Mouse (Mus musculus) embryonic facial prominence, embryonic 15.5 days (tissue): Measurements from ENCODE around the gene Traf4. TPM values are rescaled to one million over a fixed set of nuclear protein-coding genes. Genes with fewer than 3 reads are reported as not detected.
"Not testable (repeated sequence)": the region's sequence is repeated elsewhere in the genome, so short reads cannot be mapped to it uniquely, and the experiment has no call there.

ENCODE experiments used
- ATAC-seq: fragments of 200-750 bp; cut with Nextera tagmentation; 2 replicates; pipeline ENCODE4 v1.8.0; 2017; ENCODE audit warnings: low read depth, moderate TSS enrichment; ENCODE audit not compliant: insufficient number of reproducible peaks, low FRiP score, low TSS enrichment
- H3K27ac ChIP-seq: fragments of 300-500 bp; sonication (generic); replicated peaks from 2 replicates; pipeline ENCODE4 v1.5.1; 2015; ENCODE audit warnings: mild to moderate bottlenecking, inconsistent platforms
- H3K27me3 ChIP-seq: fragments of 300-500 bp; sonication (generic); 2 replicates; pipeline ENCODE4 v1.6.1; 2015; ENCODE audit warnings: inconsistent platforms
- H3K36me3 ChIP-seq: fragments of 300-500 bp; sonication (generic); 2 replicates; pipeline ENCODE4 v1.6.1; 2015; ENCODE audit warnings: mild to moderate bottlenecking, inconsistent platforms
- H3K4me1 ChIP-seq: fragments of 300-500 bp; sonication (generic); 2 replicates; pipeline ENCODE4 v1.6.1; 2015; ENCODE audit warnings: inconsistent platforms
- H3K4me2 ChIP-seq: fragments of 300-500 bp; sonication (generic); replicated peaks from 2 replicates; pipeline ENCODE4 v1.6.1; 2015; ENCODE audit warnings: mild to moderate bottlenecking, inconsistent platforms
- H3K4me3 ChIP-seq: fragments of 300-500 bp; sonication (generic); replicated peaks from 2 replicates; pipeline ENCODE4 v1.5.1; 2015; ENCODE audit warnings: mild to moderate bottlenecking, inconsistent platforms
- H3K9ac ChIP-seq: fragments of 300-500 bp; sonication (generic); 2 replicates; pipeline ENCODE4 v1.6.1; 2015; ENCODE audit warnings: inconsistent platforms
- H3K9me3 ChIP-seq: fragments of 300-500 bp; sonication (generic); replicated peaks from 2 replicates; pipeline ENCODE4 v1.6.1; 2016; ENCODE audit warnings: inconsistent platforms
- WGBS: fragments of 180-500 bp; shearing (Covaris S2); methylation state at CpG from one replicate; pipeline ENCODE4 v1.1.7; 2015; 5-methylcytosine and 5-hydroxymethylcytosine counted together
- polyA plus RNA-seq: library from polyadenylated mRNA; unstranded; fragments of >200 nt; fragmentation: Nextera tagmentation; extraction: Ambion mirVana; gene quantifications from 2 replicates; pipeline ENCODE4 v1.2.1, GENCODE M21; 2015

Traf4 gene
- polyA plus RNA-seq, 1 experiment from 2014 or later: 89.3 TPM

GRCm38 (mm10) chr11:78153778-78154177, 11.6 kb downstream of the Traf4 start:
- Histone ChIP-seq H3K4me1 (peaks cover 29% of the 10 kb centered on the region), H3K27me3 (no peaks in the 10 kb centered on the region), H3K9ac (no peak overlapping the region), H3K36me3 (peaks cover 56% of the 10 kb centered on the region), H3K4me3 (no peak overlapping the region), H3K4me2 (no peak overlapping the region), H3K27ac (no peak overlapping the region; the same call in 1 of the 2 replicates), H3K9me3 (no peaks in the 10 kb centered on the region)
- ATAC-seq: no peak
- WGBS: 87% methylated on average over 13 of the region's 13 CpGs

DNA sequence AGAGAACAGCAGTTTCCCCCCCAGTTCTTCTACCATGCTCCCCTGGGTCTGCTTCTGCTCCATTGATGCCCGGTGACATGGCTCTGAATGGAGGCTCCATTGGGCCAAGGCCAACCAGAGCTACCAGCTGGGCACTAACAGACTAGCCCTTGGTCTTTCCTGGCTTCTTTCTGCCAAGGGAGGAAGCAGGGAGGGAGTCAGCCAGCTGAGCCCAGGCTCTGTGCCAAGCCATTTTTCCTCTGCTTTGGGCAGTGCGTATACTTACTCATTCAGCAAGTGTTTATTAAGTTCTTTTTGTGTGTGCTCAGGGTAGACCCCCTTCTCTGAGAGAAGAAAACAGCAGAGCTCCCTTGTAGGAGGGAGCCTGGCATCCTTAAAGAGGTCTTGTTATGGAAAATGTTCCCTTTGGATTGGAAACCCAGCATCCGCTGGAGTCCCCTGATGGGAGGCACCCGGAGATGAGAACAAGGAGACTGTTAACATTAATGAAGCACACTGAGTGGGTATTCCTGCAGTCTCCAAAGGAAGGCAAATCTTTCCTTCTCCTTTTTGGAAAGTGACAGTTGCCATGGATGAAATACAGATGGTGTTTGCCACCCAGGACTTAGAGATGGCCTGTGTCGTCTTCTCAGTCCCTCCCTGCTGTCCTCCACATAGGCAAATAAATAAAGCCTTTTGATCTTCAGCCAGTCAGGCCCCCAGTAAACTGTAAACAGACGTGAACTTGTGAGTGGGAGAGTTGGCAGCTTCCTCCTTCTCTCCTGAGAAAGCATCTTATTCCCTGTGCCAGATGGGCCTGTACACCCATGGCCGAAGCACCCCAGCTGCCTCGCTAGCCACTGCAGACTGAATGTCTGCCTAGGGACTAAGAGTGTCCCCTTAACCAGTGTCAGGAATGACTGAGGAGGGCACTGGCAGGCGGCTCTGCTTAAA, 12.8 kb downstream of the Traf4 start:
- Histone ChIP-seq H3K27ac (peak overlapping the region; percentile 81), H3K36me3 (peaks cover 54% of the 10 kb centered on the region), H3K9ac (no peak overlapping the region), H3K27me3 (no peaks in the 10 kb centered on the region), H3K4me3 (no peak overlapping the region), H3K4me2 (no peak overlapping the region), H3K4me1 (peaks cover 28% of the 10 kb centered on the region), H3K9me3 (no peaks in the 10 kb centered on the region)
- ATAC-seq: no peak
- 43% methylated on average over 9 of the region's 9 CpGs for WGBS

- H3K27ac ChIP-seq: no peak overlapping the region
- no peak overlapping the region for H3K9ac ChIP-seq
- ATAC-seq: no peak
- no peak overlapping the region for H3K4me3 ChIP-seq
- H3K27me3 ChIP-seq: no peaks in the 10 kb centered on the region
- H3K4me1 ChIP-seq: peaks cover 25% of the 10 kb centered on the region
- H3K9me3 ChIP-seq: no peaks in the 10 kb centered on the region
- H3K4me2 ChIP-seq: no peak overlapping the region
- 29% methylated on average over 1 of the region's 1 CpGs for WGBS
- peaks cover 50% of the 10 kb centered on the region for H3K36me3 ChIP-seq
Observed at GRCm38 (mm10) chr11:78151161-78151560, 14.2 kb downstream of the Traf4 start.

- peaks cover 1% of the 10 kb centered on the region for H3K4me1 ChIP-seq
- no peak overlapping the region for H3K4me3 ChIP-seq
- no peaks in the 10 kb centered on the region for H3K9me3 ChIP-seq
- no peak overlapping the region for H3K4me2 ChIP-seq
- H3K36me3 ChIP-seq: peaks cover 67% of the 10 kb centered on the region
- H3K27ac ChIP-seq: peak overlapping the region; percentile 34; the same call in 1 of the 2 replicates
- no peak for ATAC-seq
- 72% methylated on average over 6 of the region's 6 CpGs for WGBS
- H3K27me3 ChIP-seq: no peaks in the 10 kb centered on the region
- H3K9ac ChIP-seq: no peak overlapping the region
Observed at GRCm38 (mm10) chr11:78146707-78147543, 18.5 kb downstream of the Traf4 start.

GRCm38 (mm10) chr11:78146168-78146567, 19.2 kb downstream of the Traf4 start:
- no peaks in the 10 kb centered on the region for H3K27me3 ChIP-seq
- H3K4me2 ChIP-seq: no peak overlapping the region
- no peaks in the 10 kb centered on the region; the same call in 1 of the 2 replicates for H3K4me1 ChIP-seq
- no peak overlapping the region for H3K9ac ChIP-seq
- 0 out of 2 replicates have a peak overlapping the region, but pooled peaks have one; percentile 22 for H3K27ac ChIP-seq
- no peak for ATAC-seq
- 79% methylated on average over 5 of the region's 5 CpGs for WGBS
- H3K36me3 ChIP-seq: peaks cover 66% of the 10 kb centered on the region
- H3K9me3 ChIP-seq: no peaks in the 10 kb centered on the region
- no peak overlapping the region for H3K4me3 ChIP-seq

- Histone ChIP-seq H3K4me2 (no peak overlapping the region), H3K4me1 (no peaks in the 10 kb centered on the region; the same call in 1 of the 2 replicates), H3K36me3 (peaks cover 44% of the 10 kb centered on the region), H3K27me3 (no peaks in the 10 kb centered on the region), H3K9ac (no peak overlapping the region), H3K9me3 (no peaks in the 10 kb centered on the region), H3K27ac (no peak overlapping the region), H3K4me3 (no peak overlapping the region)
- ATAC-seq: no peak
- 88% methylated on average over 2 of the region's 2 CpGs for WGBS
Observed at GRCm38 (mm10) chr11:78143520-78143919, 21.9 kb downstream of the Traf4 start.

- WGBS: 74% methylated on average over 5 of the region's 5 CpGs
- no peak overlapping the region for H3K9ac ChIP-seq
- H3K4me3 ChIP-seq: no peak overlapping the region
- ATAC-seq: no peak
- H3K4me1 ChIP-seq: no peaks in the 10 kb centered on the region
- H3K4me2 ChIP-seq: no peak overlapping the region
- H3K36me3 ChIP-seq: peaks cover 27% of the 10 kb centered on the region
- no peaks in the 10 kb centered on the region for H3K9me3 ChIP-seq
- H3K27ac ChIP-seq: no peak overlapping the region
- H3K27me3 ChIP-seq: no peaks in the 10 kb centered on the region
Observed at GRCm38 (mm10) chr11:78140665-78141064, 24.7 kb downstream of the Traf4 start.

DNA sequence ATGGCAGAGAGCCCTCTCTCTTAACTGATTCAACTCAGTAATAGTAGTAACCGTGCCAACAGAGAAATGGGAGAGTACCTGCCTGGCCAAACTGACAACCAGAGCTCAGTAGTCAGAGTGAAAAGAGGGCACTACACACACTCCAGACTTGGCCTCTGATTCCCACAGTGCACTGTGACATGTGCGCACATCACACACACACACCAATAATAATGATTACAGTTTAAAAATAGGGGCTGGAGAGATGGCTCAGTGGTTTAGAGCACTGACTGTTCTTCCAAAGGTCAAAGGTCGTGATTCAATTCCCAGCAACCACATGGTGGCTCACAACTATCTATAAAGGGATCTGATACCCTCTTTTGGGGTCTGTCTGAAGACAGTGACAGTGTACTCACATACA, 27.4 kb downstream of the Traf4 start:
- no peak overlapping the region for H3K4me2 ChIP-seq
- no peak overlapping the region for H3K4me3 ChIP-seq
- ATAC-seq: no peak
- no peaks in the 10 kb centered on the region for H3K9me3 ChIP-seq
- H3K36me3 ChIP-seq: peaks cover 2% of the 10 kb centered on the region; the same call in 1 of the 2 replicates
- no peak overlapping the region for H3K27ac ChIP-seq
- no peaks in the 10 kb centered on the region for H3K27me3 ChIP-seq
- no peaks in the 10 kb centered on the region for H3K4me1 ChIP-seq
- H3K9ac ChIP-seq: no peak overlapping the region
- 89% methylated on average over 3 of the region's 3 CpGs for WGBS

- H3K9ac ChIP-seq: no peak overlapping the region
- H3K4me1 ChIP-seq: no peaks in the 10 kb centered on the region
- no peak overlapping the region for H3K4me2 ChIP-seq
- H3K9me3 ChIP-seq: no peaks in the 10 kb centered on the region
- H3K36me3 ChIP-seq: no peaks in the 10 kb centered on the region
- H3K27ac ChIP-seq: no peak overlapping the region
- 77% methylated on average over 4 of the region's 4 CpGs for WGBS
- H3K4me3 ChIP-seq: no peak overlapping the region
- no peaks in the 10 kb centered on the region for H3K27me3 ChIP-seq
- no peak for ATAC-seq
Observed at GRCm38 (mm10) chr11:78137584-78137983, 27.8 kb downstream of the Traf4 start.

- H3K4me3 ChIP-seq: no peak overlapping the region
- WGBS: 83% methylated on average over 1 of the region's 1 CpGs
- H3K27ac ChIP-seq: no peak overlapping the region
- H3K9ac ChIP-seq: no peak overlapping the region
- ATAC-seq: no peak
- no peaks in the 10 kb centered on the region for H3K36me3 ChIP-seq
- no peaks in the 10 kb centered on the region for H3K9me3 ChIP-seq
- H3K4me1 ChIP-seq: no peaks in the 10 kb centered on the region
- H3K27me3 ChIP-seq: no peaks in the 10 kb centered on the region
- no peak overlapping the region for H3K4me2 ChIP-seq
Observed at GRCm38 (mm10) chr11:78136132-78136531, 29.3 kb downstream of the Traf4 start.

DNA sequence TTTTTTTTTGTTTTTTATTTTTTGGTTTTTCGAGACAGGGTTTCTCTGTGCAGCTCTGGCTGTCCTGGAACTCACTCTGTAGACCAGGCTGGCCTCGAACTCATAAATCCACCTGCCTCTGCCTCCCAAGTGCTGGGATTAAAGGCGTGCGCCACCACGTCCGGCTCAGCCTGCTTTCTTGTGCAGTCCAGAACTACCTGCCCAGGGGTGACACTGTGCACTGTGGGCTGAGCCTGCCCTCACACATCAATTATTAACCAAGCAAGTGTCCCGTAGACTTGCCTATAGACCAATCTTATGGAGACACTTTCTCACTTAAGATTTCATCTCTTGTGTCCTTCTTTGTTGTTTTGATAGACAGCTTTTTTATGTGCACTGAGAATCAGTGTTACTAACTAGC, 30.1 kb downstream of the Traf4 start:
- not testable (repeated sequence) for H3K9me3 ChIP-seq, H3K36me3 ChIP-seq, H3K27ac ChIP-seq, H3K4me2 ChIP-seq, H3K4me1 ChIP-seq, H3K4me3 ChIP-seq, H3K9ac ChIP-seq, H3K27me3 ChIP-seq, ATAC-seq
- WGBS: 91% methylated on average over 7 of the region's 7 CpGs
